Mouse (Mus musculus) spleen, postnatal 36 days (tissue): ENCODE results near the gene Gm20843.
"Not testable (repeated sequence)": the region's sequence is repeated elsewhere in the genome, so short reads cannot be mapped to it uniquely, and the experiment has no call there.

ENCODE experiments used
- DNase-seq, 2 experiments: peaks; one replicate each; pipeline ENCODE4 v3.0.0; 2022; ENCODE audit warnings: low spot score in 2 of 2, mixed read lengths in 1 of 2

Gm20843 gene

GRCm38 (mm10) chrY:72247018-72247417 is at the start of gene Gm20843:
Gene Gm20843, minus strand, starts transcription at chrY:72247118.
- DNase-seq, result not testable (repeated sequence)
